Mouse (Mus musculus): ENCODE data around the gene Rnf6. TPM values are rescaled to one million over a fixed set of nuclear protein-coding genes. Genes with fewer than 3 reads are reported as not detected.

Rnf6 gene
- polyA plus RNA-seq, 1 experiment from 2014 or later = 55.9 TPM

DNA sequence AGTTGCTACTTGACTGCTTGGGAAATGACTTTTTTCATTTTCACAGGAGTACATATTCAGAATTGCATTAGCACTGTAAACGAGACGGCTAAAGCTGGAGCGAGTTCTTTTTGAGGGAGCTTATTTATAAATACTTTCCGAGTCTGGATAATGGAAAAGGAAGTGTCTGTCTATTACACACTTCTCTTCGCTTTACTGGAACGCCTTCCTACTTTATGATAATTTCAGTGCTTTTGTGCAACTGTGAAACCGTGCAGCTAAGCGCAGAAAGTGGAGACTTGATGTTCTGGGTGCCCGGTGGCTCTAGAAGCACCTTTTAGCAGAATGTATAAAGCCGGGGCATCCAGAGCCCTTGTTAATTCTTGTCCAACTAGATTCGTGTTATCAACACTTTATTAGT lies 11.5 kb upstream of the Rnf6 start:
- Histone ChIP-seq H3K4me3 (ENCODE audit: low read length) (peak overlapping the region; percentile 79), H3K36me3 (ENCODE audit: control insufficient read depth, insufficient read depth, low read length) (no peaks in the 10 kb centered on the region), H3K9me3 (ENCODE audit: control insufficient read depth, low read length) (no peaks in the 10 kb centered on the region), H3K4me2 (ENCODE audit: low read depth, low read length) (peak overlapping the region; percentile 85), H3K27ac (ENCODE audit: low read length) (no peak overlapping the region), H3K4me1 (replicated peaks; ENCODE audit: control insufficient read depth, insufficient read depth, low read length) (peaks cover 10% of the 10 kb centered on the region), H3K9ac (ENCODE audit: low read length) (peak overlapping the region; percentile 54), H3K27me3 (ENCODE audit: control insufficient read depth, insufficient read depth, low read depth, low read length) (no peaks in the 10 kb centered on the region)
- no peak for ATAC-seq (ENCODE audit: low read depth)
- 36% methylated on average over 11 of the region's 11 CpGs for WGBS

DNA sequence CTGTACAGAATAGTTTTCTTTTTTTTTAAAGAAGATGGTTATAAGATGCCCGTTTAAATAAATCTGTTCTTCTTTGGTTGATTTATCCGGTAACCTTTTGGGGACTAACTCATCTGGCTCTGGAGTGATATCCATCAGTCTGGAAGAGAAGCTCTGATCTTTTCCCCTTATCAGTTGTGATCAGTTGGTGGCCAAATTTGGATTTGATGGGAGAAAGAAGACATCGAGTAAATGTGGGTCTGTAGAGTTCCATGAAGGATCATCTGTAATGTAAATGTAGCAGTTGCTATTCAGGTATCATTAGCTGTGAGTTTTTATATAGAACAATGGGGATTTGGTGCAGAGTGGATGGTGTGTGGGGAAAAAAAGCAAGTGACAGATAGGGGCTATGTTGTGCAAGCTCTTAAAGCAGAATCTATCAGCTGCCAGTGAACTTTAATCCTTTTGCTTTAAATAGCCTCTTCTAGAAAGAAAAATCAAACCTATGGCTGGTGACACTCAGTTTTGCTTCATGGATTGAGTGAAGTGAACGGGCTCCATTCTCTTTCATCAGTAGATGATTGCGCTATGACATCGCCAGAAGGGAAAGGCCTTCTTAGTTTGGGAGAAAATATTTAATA lies 10.8 kb upstream of the Rnf6 start:
- H3K27me3 ChIP-seq (ENCODE audit: control insufficient read depth, insufficient read depth, low read depth, low read length) = no peaks in the 10 kb centered on the region
- peak overlapping the region; percentile 85 for H3K4me2 ChIP-seq (ENCODE audit: low read depth, low read length)
- no peaks in the 10 kb centered on the region for H3K9me3 ChIP-seq (ENCODE audit: control insufficient read depth, low read length)
- H3K27ac ChIP-seq (ENCODE audit: low read length) = no peak overlapping the region
- WGBS = 22% methylated on average over 6 of the region's 6 CpGs
- peak overlapping the region; percentile 79 for H3K4me3 ChIP-seq (ENCODE audit: low read length)
- ATAC-seq (ENCODE audit: low read depth) = no peak
- H3K4me1 ChIP-seq (replicated peaks; ENCODE audit: control insufficient read depth, insufficient read depth, low read length) = peaks cover 10% of the 10 kb centered on the region
- no peaks in the 10 kb centered on the region for H3K36me3 ChIP-seq (ENCODE audit: control insufficient read depth, insufficient read depth, low read length)
- H3K9ac ChIP-seq (ENCODE audit: low read length) = peak overlapping the region; percentile 83

DNA sequence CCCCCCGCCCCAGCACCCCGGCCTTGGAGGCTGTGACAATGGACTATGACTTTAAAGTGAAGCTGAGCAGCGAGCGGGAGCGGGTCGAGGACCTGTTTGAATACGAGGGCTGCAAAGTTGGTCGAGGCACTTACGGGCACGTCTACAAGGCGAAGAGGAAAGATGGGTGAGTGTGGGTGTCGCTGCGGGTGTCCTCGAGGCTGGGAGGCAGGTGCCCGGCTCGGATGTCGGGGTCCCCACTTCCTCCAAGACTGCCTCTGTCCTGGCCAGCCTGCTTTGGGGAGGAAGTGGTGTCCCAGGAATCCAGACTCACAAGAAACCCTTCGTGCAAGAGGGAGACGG lies 10.3 kb upstream of the Rnf6 start:
- Histone ChIP-seq H3K9ac (ENCODE audit: low read length) (peak overlapping the region; percentile 83), H3K27ac (ENCODE audit: low read length) (peak overlapping the region; percentile 99), H3K4me3 (ENCODE audit: low read length) (peak overlapping the region; percentile 79), H3K36me3 (ENCODE audit: control insufficient read depth, insufficient read depth, low read length) (no peaks in the 10 kb centered on the region), H3K9me3 (ENCODE audit: control insufficient read depth, low read length) (no peaks in the 10 kb centered on the region), H3K4me1 (replicated peaks; ENCODE audit: control insufficient read depth, insufficient read depth, low read length) (peaks cover 10% of the 10 kb centered on the region), H3K27me3 (ENCODE audit: control insufficient read depth, insufficient read depth, low read depth, low read length) (no peaks in the 10 kb centered on the region), H3K4me2 (ENCODE audit: low read depth, low read length) (peak overlapping the region; percentile 85)
- under 1% methylated on average over 19 of the region's 19 CpGs for WGBS
- ATAC-seq (ENCODE audit: low read depth) = peak; percentile 27

DNA sequence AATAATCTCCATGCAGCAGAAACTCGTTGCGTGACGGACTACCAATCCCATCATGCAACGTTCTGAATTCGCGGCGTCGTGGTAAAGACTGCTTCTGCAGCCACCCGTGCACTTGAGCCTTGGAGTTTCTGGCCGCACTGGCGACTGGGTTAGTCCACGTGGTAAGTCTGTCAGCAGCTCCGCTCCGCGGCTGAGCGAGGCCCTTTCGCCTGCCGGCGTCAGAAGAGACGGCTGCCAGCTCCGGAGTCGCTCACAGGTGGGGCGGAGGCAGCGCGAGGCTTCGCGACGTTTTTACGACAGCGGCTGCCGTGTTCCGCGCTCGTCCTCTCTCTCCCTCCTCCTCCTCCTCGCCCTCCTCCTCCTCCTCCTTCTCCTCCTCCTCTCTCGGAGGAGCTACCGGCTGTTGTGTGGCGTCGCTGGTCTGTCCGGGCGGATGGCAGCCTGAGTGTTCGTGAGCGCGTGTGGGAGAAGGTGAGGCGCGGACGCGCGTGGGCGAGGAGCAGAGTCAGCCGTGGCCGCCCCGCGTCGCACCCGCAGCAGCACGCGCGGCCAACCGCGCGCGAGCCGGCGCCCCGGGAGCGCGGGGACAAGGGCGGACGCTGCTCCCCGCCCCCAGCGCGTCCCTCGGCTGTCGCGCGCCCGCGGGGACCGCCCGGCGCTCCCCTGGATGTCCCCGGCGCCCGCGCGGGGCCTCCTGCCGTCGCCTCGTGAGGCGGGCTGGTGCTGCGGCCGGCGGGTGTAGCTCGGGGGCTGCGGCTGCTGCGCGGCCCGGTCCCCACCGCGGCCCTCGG lies 9.7 kb upstream of the Rnf6 start, which contains the start of gene Cdk8:
Cdk8 (plus strand) TSS at position 367 of the 791 bp plus-strand sequence.
- H3K9me3 ChIP-seq (ENCODE audit: control insufficient read depth, low read length) = no peaks in the 10 kb centered on the region
- peak within 1 kb of the TSS; percentile 83 for H3K9ac ChIP-seq (ENCODE audit: low read length)
- no peaks in the 10 kb centered on the region for H3K27me3 ChIP-seq (ENCODE audit: control insufficient read depth, insufficient read depth, low read depth, low read length)
- H3K27ac ChIP-seq (ENCODE audit: low read length) = peak within 1 kb of the TSS; percentile 99
- H3K36me3 ChIP-seq (ENCODE audit: control insufficient read depth, insufficient read depth, low read length) = no peaks in the 10 kb centered on the region
- peak within 1 kb of the TSS; percentile 85 for H3K4me2 ChIP-seq (ENCODE audit: low read depth, low read length)
- peak within 1 kb of the TSS; percentile 79 for H3K4me3 ChIP-seq (ENCODE audit: low read length)
- under 1% methylated on average over 38 of the region's 102 CpGs for whole genome bisulfite sequencing
- peaks cover 10% of the 10 kb centered on the region for H3K4me1 ChIP-seq (replicated peaks; ENCODE audit: control insufficient read depth, insufficient read depth, low read length)
- peak; percentile 92 for ATAC-seq (ENCODE audit: low read depth)

DNA sequence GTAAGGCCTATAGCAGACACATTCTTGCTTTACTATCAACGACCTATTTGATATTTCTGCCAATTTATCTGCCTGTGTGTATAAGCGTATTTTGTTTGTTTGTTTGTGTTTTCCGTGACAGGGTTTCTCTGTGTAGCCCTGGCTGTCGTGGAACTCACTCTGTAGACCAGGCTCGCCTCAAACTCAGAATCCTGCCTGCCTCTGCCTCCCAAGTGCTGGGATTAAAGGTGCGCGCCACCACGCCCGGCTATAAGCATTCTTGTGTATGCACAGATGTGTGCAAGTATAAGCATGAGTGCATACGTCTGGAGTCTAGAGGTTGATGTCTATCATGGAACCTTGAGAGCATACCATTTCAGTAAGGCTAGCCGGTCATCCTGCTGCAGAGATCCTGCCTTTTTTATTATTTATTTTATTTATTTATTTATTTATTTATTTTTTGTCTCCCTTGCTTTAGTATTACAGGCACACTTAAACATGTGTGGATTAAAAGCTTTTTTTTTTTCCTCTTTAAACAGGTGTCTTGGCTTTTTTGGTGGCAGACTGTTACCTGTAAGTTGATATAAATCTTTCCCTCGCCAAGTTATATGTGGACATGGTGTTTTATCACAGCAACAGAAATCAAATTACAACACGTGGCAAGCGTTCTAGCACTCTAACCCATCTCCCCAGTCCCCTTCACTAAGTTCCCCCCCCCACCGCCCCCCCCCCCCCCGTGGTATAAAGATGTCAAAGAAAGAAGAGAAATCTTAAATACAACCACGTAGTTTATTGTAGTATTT lies 8.7 kb upstream of the Rnf6 start:
- Histone ChIP-seq H3K36me3 (ENCODE audit: control insufficient read depth, insufficient read depth, low read length) (no peaks in the 10 kb centered on the region), H3K27ac (ENCODE audit: low read length) (peak overlapping the region; percentile 99), H3K4me1 (replicated peaks; ENCODE audit: control insufficient read depth, insufficient read depth, low read length) (peaks cover 10% of the 10 kb centered on the region), H3K9me3 (ENCODE audit: control insufficient read depth, low read length) (no peaks in the 10 kb centered on the region), H3K4me2 (ENCODE audit: low read depth, low read length) (peak overlapping the region; percentile 85), H3K27me3 (ENCODE audit: control insufficient read depth, insufficient read depth, low read depth, low read length) (no peaks in the 10 kb centered on the region), H3K9ac (ENCODE audit: low read length) (peak overlapping the region; percentile 83), H3K4me3 (ENCODE audit: low read length) (peak overlapping the region; percentile 79)
- WGBS = 49% methylated on average over 17 of the region's 17 CpGs
- ATAC-seq (ENCODE audit: low read depth) = no peak

DNA sequence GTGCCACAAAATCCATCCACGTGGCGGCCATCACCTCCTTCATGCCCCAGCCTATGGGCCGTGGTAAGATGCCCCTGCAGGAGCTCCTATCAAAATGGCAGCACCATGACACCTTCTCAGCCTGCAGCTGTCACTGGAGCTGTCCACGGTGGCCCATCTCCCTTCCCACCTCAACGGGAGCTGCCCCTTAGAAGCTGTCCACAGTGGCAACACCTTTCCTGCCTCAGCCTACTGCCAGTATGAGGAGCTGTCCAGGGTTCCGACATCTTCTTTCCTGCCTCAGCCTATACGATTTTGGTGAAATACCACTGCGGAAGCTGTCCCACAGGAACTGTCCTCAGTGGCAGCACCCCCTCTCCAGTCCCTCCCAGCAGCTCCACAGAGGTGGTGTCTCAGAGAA lies 6.1 kb upstream of the Rnf6 start:
- Histone ChIP-seq H3K27ac (ENCODE audit: low read length) (no peak overlapping the region), H3K4me2 (ENCODE audit: low read depth, low read length) (no peak overlapping the region), H3K4me1 (replicated peaks; ENCODE audit: control insufficient read depth, insufficient read depth, low read length) (peaks cover 5% of the 10 kb centered on the region), H3K27me3 (ENCODE audit: control insufficient read depth, insufficient read depth, low read depth, low read length) (no peaks in the 10 kb centered on the region), H3K9ac (ENCODE audit: low read length) (no peak overlapping the region), H3K36me3 (ENCODE audit: control insufficient read depth, insufficient read depth, low read length) (no peaks in the 10 kb centered on the region), H3K9me3 (ENCODE audit: control insufficient read depth, low read length) (no peaks in the 10 kb centered on the region), H3K4me3 (ENCODE audit: low read length) (no peak overlapping the region)
- 81% methylated on average over 8 of the region's 8 CpGs for WGBS
- no peak for ATAC-seq (ENCODE audit: low read depth)

DNA sequence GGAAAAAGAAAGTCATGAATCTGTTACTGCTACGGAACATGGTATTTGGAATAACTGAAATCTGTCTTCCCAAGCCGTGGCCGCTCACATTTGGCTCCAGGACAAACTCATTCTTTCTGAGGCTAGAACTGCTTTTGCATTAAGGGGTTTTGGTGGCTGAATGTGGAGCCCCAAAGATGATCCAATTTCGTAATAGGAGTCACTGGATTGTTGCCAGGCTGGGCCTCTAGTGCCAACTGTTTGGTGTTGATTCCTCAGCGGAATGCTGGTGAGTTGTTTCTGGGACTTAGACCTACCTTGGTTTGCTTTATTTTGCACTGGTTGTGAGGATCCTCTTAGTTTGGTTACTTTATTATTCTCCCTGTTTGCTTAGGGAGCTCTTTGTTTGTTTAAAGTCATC lies 2.4 kb upstream of the Rnf6 start:
- H3K9me3 ChIP-seq (ENCODE audit: control insufficient read depth, low read length) = no peaks in the 10 kb centered on the region
- H3K36me3 ChIP-seq (ENCODE audit: control insufficient read depth, insufficient read depth, low read length) = peaks cover 2% of the 10 kb centered on the region; the same call in 1 of the 2 replicates
- no peak overlapping the region for H3K4me2 ChIP-seq (ENCODE audit: low read depth, low read length)
- no peak for ATAC-seq (ENCODE audit: low read depth)
- H3K27ac ChIP-seq (ENCODE audit: low read length) = no peak overlapping the region
- WGBS = 69% methylated on average over 5 of the region's 5 CpGs
- no peak overlapping the region for H3K9ac ChIP-seq (ENCODE audit: low read length)
- H3K4me3 ChIP-seq (ENCODE audit: low read length) = no peak overlapping the region
- H3K27me3 ChIP-seq (ENCODE audit: control insufficient read depth, insufficient read depth, low read depth, low read length) = no peaks in the 10 kb centered on the region
- H3K4me1 ChIP-seq (replicated peaks; ENCODE audit: control insufficient read depth, insufficient read depth, low read length) = peaks cover 9% of the 10 kb centered on the region; the same call in 1 of the 2 replicates

DNA sequence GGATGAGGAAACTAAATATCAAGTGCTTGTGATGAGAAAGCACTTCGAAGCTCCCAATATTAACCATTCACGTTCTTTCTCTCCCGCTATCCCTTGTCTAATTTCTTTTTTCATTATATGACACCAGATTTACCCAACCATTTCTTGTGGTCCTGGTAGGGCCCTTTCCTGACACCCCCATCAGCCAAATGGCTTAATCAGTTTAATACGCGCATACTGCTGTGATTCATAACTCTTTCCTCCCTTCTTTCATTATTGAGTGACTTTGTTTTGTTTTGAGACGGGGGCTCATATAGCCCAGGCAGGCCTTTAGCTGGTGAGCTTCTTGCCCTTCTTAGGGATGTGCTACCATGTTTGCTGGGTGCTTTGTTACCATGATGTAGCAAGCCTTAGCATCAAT lies 367 bp upstream of the Rnf6 start:
- H3K4me1 ChIP-seq (replicated peaks; ENCODE audit: control insufficient read depth, insufficient read depth, low read length) = peaks cover 9% of the 10 kb centered on the region; the same call in 1 of the 2 replicates
- peak overlapping the region; percentile 81 for H3K4me3 ChIP-seq (ENCODE audit: low read length)
- no peaks in the 10 kb centered on the region for H3K27me3 ChIP-seq (ENCODE audit: control insufficient read depth, insufficient read depth, low read depth, low read length)
- no peak for ATAC-seq (ENCODE audit: low read depth)
- peak overlapping the region; percentile 93 for H3K9ac ChIP-seq (ENCODE audit: low read length)
- H3K9me3 ChIP-seq (ENCODE audit: control insufficient read depth, low read length) = no peaks in the 10 kb centered on the region
- H3K4me2 ChIP-seq (ENCODE audit: low read depth, low read length) = peak overlapping the region; percentile 79
- WGBS = 32% methylated on average over 6 of the region's 6 CpGs
- H3K36me3 ChIP-seq (ENCODE audit: control insufficient read depth, insufficient read depth, low read length) = peaks cover 6% of the 10 kb centered on the region
- H3K27ac ChIP-seq (ENCODE audit: low read length) = peak overlapping the region; percentile 99

DNA sequence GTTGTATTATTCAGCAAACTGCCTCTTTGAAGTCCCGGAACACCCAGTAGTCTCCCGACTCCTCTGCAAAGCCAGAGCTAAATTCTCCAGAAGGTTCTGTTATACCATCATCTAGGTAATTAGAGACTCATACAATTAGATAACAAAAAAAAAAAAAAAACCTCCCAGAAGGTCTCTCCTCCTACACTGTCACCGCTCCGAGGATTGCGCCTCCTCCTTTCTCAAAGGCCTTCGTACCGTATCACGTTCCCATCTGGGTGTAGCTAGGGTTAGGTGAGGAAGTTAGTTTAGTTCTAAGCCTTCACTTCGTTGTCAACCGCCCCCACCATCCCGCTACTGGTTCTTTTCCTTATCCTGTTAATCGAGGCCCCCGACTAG lies 865 bp downstream of the Rnf6 start:
- 7% methylated on average over 13 of the region's 13 CpGs for WGBS

More for the DNA sequence above, 865 bp downstream of the Rnf6 start:
- peak overlapping the region; percentile 99 for H3K27ac ChIP-seq (ENCODE audit: low read length)
- peak overlapping the region; percentile 67 for H3K9ac ChIP-seq (ENCODE audit: low read length)
- ATAC-seq (ENCODE audit: low read depth) = peak; percentile 51
- peak overlapping the region; percentile 79 for H3K4me2 ChIP-seq (ENCODE audit: low read depth, low read length)
- H3K36me3 ChIP-seq (ENCODE audit: control insufficient read depth, insufficient read depth, low read length) = peaks cover 7% of the 10 kb centered on the region
- H3K4me3 ChIP-seq (ENCODE audit: low read length) = peak overlapping the region; percentile 81
- no peaks in the 10 kb centered on the region for H3K9me3 ChIP-seq (ENCODE audit: control insufficient read depth, low read length)
- no peaks in the 10 kb centered on the region for H3K27me3 ChIP-seq (ENCODE audit: control insufficient read depth, insufficient read depth, low read depth, low read length)
- peaks cover 9% of the 10 kb centered on the region; the same call in 1 of the 2 replicates for H3K4me1 ChIP-seq (replicated peaks; ENCODE audit: control insufficient read depth, insufficient read depth, low read length)

Measured in lung, embryonic 16.5 days (tissue).